Mouse (Mus musculus) MEL (cell line): ENCODE measurements around the gene Arhgap30. TPM values are rescaled to one million over a fixed set of nuclear protein-coding genes. Genes with fewer than 3 reads are reported as not detected.
A peak's percentile ranks its signal among the peaks of the same experiment; 100 is the strongest.

Experiments used
- DNase-seq: peaks from one replicate; pipeline ENCODE4 v3.0.0; 2011; ENCODE audit warnings: low read depth, low spot score
- H3K27ac ChIP-seq: 2 replicates; pipeline ENCODE4 v1.5.1; 2012; ENCODE audit warnings: low read depth, mild to moderate bottlenecking, control low read depth, low read length, moderate library complexity; ENCODE audit not compliant: control insufficient read depth
- H3K27me3 ChIP-seq, 2 experiments: fragments of 150-350 bp in 1 of 2; sonication (generic) in 1 of 2; 2 replicates each; pipeline ENCODE4 v1.6.1; 2012; ENCODE audit warnings: low read length in 2 of 2, mild to moderate bottlenecking in 2 of 2, improper control_type of control experiment in 1 of 2, moderate library complexity in 1 of 2; ENCODE audit not compliant: insufficient read depth in 2 of 2, control insufficient read depth in 1 of 2
- H3K36me3 ChIP-seq, 2 experiments: 2 replicates each; pipeline ENCODE4 v1.6.1; 2012 to 2014; ENCODE audit warnings: low read length in 2 of 2, improper control_type of control experiment in 1 of 2, inconsistent platforms in 1 of 2, mild to moderate bottlenecking in 1 of 2; ENCODE audit not compliant: insufficient read depth in 2 of 2, control insufficient read depth in 1 of 2
- H3K4me1 ChIP-seq, 2 experiments: fragments of 150-350 bp in 1 of 2; sonication (generic) in 1 of 2; 2 replicates each; pipeline ENCODE4 v1.6.1; 2012; ENCODE audit warnings: low read length in 2 of 2, improper control_type of control experiment in 1 of 2, mild to moderate bottlenecking in 1 of 2; ENCODE audit not compliant: insufficient read depth in 2 of 2, control insufficient read depth in 1 of 2
- H3K4me3 ChIP-seq, 2 experiments: fragments of 150-350 bp in 1 of 2; sonication (generic) in 1 of 2; 2 replicates each; pipeline ENCODE4 v1.5.1; 2012; ENCODE audit warnings: low read depth in 2 of 2, low read length in 2 of 2, mild to moderate bottlenecking in 2 of 2, moderate library complexity in 2 of 2, control low read depth in 1 of 2, improper control_type of control experiment in 1 of 2; ENCODE audit not compliant: control insufficient read depth in 1 of 2, insufficient read depth in 1 of 2
- H3K79me2 ChIP-seq: 2 replicates; pipeline ENCODE4 v1.6.1; 2012; ENCODE audit warnings: mild to moderate bottlenecking, low read length, moderate library complexity; ENCODE audit not compliant: control insufficient read depth, poor library complexity, insufficient read depth
- H3K9ac ChIP-seq: 2 replicates; pipeline ENCODE4 v1.6.1; 2012; ENCODE audit warnings: low read depth, mild to moderate bottlenecking, control low read depth, low read length, moderate library complexity; ENCODE audit not compliant: control insufficient read depth, poor library complexity, severe bottlenecking
- H3K9me3 ChIP-seq: fragments of 150-350 bp; sonication (generic); replicated peaks from 2 replicates; pipeline ENCODE4 v1.6.1; 2012; ENCODE audit warnings: mild to moderate bottlenecking, low read length, improper control_type of control experiment, moderate library complexity; ENCODE audit not compliant: insufficient read depth
- BHLHE40 ChIP-seq: IDR thresholded peaks from 2 replicates; pipeline ENCODE4 v1.6.1; 2012; ENCODE audit warnings: low read depth, mild to moderate bottlenecking, inconsistent platforms, low read length, improper control_type of control experiment, borderline replicate concordance
- CHD1 ChIP-seq: IDR thresholded peaks from 2 replicates; pipeline ENCODE4 v1.6.1; 2012; ENCODE audit warnings: low read depth, mild to moderate bottlenecking, inconsistent platforms, low read length, improper control_type of control experiment
- CHD2 ChIP-seq: IDR thresholded peaks from 2 replicates; pipeline ENCODE4 v1.6.1; 2011; ENCODE audit warnings: low read length, improper control_type of control experiment
- CTCF ChIP-seq, 3 experiments: IDR thresholded peaks in 2 of 3; conservative IDR thresholded peaks in 1 of 3; 2 replicates each; pipeline ENCODE4 v1.5.1; 2011 to 2012; ENCODE audit warnings: low read length in 3 of 3, low read depth in 2 of 3, mild to moderate bottlenecking in 2 of 3, improper control_type of control experiment in 1 of 3, inconsistent platforms in 1 of 3, mixed read lengths in 1 of 3, moderate library complexity in 1 of 3; ENCODE audit not compliant: control insufficient read depth in 1 of 3, insufficient read depth in 1 of 3, poor library complexity in 1 of 3, severe bottlenecking in 1 of 3
- ELF1 ChIP-seq: IDR thresholded peaks from 2 replicates; pipeline ENCODE4 v1.6.1; 2014; ENCODE audit warnings: low read depth, mild to moderate bottlenecking, inconsistent platforms, low read length, improper control_type of control experiment, moderate library complexity
- EP300 ChIP-seq, 2 experiments: IDR thresholded peaks; 2 replicates each; pipeline ENCODE4 v1.6.1; 2011; ENCODE audit warnings: improper control_type of control experiment in 2 of 2, low read length in 2 of 2, low read depth in 1 of 2, mild to moderate bottlenecking in 1 of 2
- ETS1 ChIP-seq: IDR thresholded peaks from 2 replicates; pipeline ENCODE4 v1.6.1; 2012; ENCODE audit warnings: low read depth, mild to moderate bottlenecking, inconsistent platforms, low read length, improper control_type of control experiment, moderate library complexity
- MAZ ChIP-seq: IDR thresholded peaks from 2 replicates; pipeline ENCODE4 v1.6.1; 2012; ENCODE audit warnings: low read depth, mild to moderate bottlenecking, inconsistent platforms, low read length, improper control_type of control experiment
- MEF2A ChIP-seq: IDR thresholded peaks from 2 replicates; pipeline ENCODE4 v1.6.1; 2014; ENCODE audit warnings: low read depth, mild to moderate bottlenecking, inconsistent platforms, low read length, improper control_type of control experiment; ENCODE audit not compliant: poor library complexity, insufficient replicate concordance, severe bottlenecking; ENCODE audit errors: extremely low read depth
- MYC ChIP-seq: IDR thresholded peaks from 2 replicates; pipeline ENCODE4 v1.6.1; 2011; ENCODE audit warnings: low read depth, mild to moderate bottlenecking, low read length, improper control_type of control experiment, moderate library complexity
- NELFE ChIP-seq: IDR thresholded peaks from 2 replicates; pipeline ENCODE4 v1.6.1; 2011; ENCODE audit warnings: low read depth, low read length, improper control_type of control experiment
- POLR2AphosphoS5 ChIP-seq: IDR thresholded peaks from 2 replicates; pipeline ENCODE4 v1.6.1; 2012; ENCODE audit warnings: low read depth, borderline replicate concordance, mild to moderate bottlenecking, inconsistent platforms, low read length, moderate library complexity, mixed read lengths
- RAD21 ChIP-seq: IDR thresholded peaks from 2 replicates; pipeline ENCODE4 v1.6.1; 2011; ENCODE audit warnings: mild to moderate bottlenecking, low read depth, low read length, improper control_type of control experiment
- SMC3 ChIP-seq: IDR thresholded peaks from 2 replicates; pipeline ENCODE4 v1.6.1; 2011; ENCODE audit warnings: low read depth, low read length, improper control_type of control experiment
- TAL1 ChIP-seq: IDR thresholded peaks from 2 replicates; pipeline ENCODE4 v1.6.1; 2012; ENCODE audit warnings: mild to moderate bottlenecking, inconsistent platforms, low read length, moderate library complexity, mixed read lengths
- TBP ChIP-seq: IDR thresholded peaks from 2 replicates; pipeline ENCODE4 v1.8.0; 2011; ENCODE audit warnings: low read depth, low read length, improper control_type of control experiment
- USF1 ChIP-seq: IDR thresholded peaks from 2 replicates; pipeline ENCODE4 v1.6.1; 2014; ENCODE audit warnings: low read depth, mild to moderate bottlenecking, inconsistent platforms, low read length, improper control_type of control experiment, moderate library complexity
- USF2 ChIP-seq, 2 experiments: IDR thresholded peaks; 2 replicates each; pipeline ENCODE4 v1.6.1; 2011 to 2012; ENCODE audit warnings: improper control_type of control experiment in 2 of 2, low read length in 2 of 2, borderline replicate concordance in 1 of 2, inconsistent platforms in 1 of 2, low read depth in 1 of 2, mild to moderate bottlenecking in 1 of 2; ENCODE audit not compliant: insufficient read depth in 1 of 2
- ZNF384 ChIP-seq: IDR thresholded peaks from 2 replicates; pipeline ENCODE4 v1.6.1; 2012; ENCODE audit warnings: low read depth, mild to moderate bottlenecking, inconsistent platforms, low read length, improper control_type of control experiment
- polyA plus RNA-seq, 2 experiments: library from polyadenylated mRNA; stranded (reverse) in 1 of 2; unstranded in 1 of 2; fragments of >175 nt in 1 of 2; fragments of >200 nt in 1 of 2; gene quantifications; 2 replicates each; pipeline versions ENCODE4 v1.2.1 to v1.2.4; 2012; ENCODE audit warnings: low replicate concordance in 2 of 2, low read depth in 1 of 2; ENCODE audit not compliant: insufficient read length in 2 of 2, insufficient read depth in 1 of 2, missing spikeins in 1 of 2
- total RNA-seq: library from RNA; depleted of rRNA; stranded (reverse); fragments of 300-350 nt; gene quantifications from 2 replicates; pipeline ENCODE4 v1.2.3, GENCODE M21; 2012

Arhgap30 gene
- total and polyA plus RNA-seq, 3 experiments, result 31.0 to 41.2 TPM; not detected in 1

DNA sequence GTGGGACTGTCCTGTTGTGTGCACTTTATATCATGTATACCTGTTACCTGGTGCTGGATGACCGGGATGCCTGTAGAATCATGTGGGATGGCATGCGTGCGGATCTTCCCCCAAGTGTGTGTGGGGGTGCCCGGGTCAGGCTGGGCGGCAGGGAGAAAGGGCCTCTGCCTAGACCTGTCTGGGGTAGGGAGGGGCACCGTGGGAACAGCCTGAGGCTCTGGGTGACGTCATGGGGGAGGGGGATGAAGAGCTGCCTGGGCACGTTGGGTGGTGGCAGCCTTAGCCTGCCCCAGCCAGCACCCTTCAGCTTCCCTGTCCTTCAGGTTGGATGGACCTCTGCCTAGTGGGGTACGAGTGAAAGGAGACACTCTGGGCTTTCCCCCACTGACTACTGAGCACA lies 4.4 kb upstream of the Arhgap30 start:
- Histone ChIP-seq H3K27ac (no peak overlapping the region), H3K9me3 (no peaks in the 10 kb centered on the region), H3K36me3 (peaks cover 0 to 3% of the 10 kb centered on the region in 2 experiments; a peak in 1 of 4 replicates), H3K4me1 (peaks cover 0 to 20% of the 10 kb centered on the region in 2 experiments; a peak in 3 of 4 replicates), H3K27me3 (no peaks in the 10 kb centered on the region), H3K9ac (no peak overlapping the region), H3K79me2 (peaks cover 6% of the 10 kb centered on the region), H3K4me3 (no peak overlapping the region)
- TF ChIP-seq POLR2AphosphoS5 (no peak), ELF1 (no peak), MEF2A (no peak), TAL1 (no peak), MYC (no peak), RAD21 (no peak), CHD2 (no peak), TBP (no peak), EP300 (IDR thresholded peaks at IDR 0.05; ENCODE audit: low read depth in 1 of 2, low read length in 2 of 2) (no peak), ZNF384 (no peak), USF1 (no peak), MAZ (no peak), ETS1 (no peak), NELFE (no peak), USF2 (IDR thresholded peaks at IDR 0.05; ENCODE audit: borderline replicate concordance in 1 of 2, insufficient read depth in 1 of 2, low read depth in 1 of 2, low read length in 2 of 2) (no peak), CHD1 (no peak), SMC3 (no peak)
- DNase-seq, result no peak

GRCm38 (mm10) chr1:171385171-171385570 lies 3.6 kb upstream of the Arhgap30 start:
- Histone ChIP-seq H3K4me1 (peaks cover 0 to 14% of the 10 kb centered on the region in 2 experiments; a peak in 3 of 4 replicates), H3K27me3 (no peaks in the 10 kb centered on the region), H3K9ac (no peak overlapping the region), H3K36me3 (no peaks in the 10 kb centered on the region), H3K4me3 (no peak overlapping the region), H3K27ac (no peak overlapping the region), H3K79me2 (peaks cover 11% of the 10 kb centered on the region), H3K9me3 (no peaks in the 10 kb centered on the region)
- no peak for DNase-seq
- TF ChIP-seq CTCF (IDR thresholded peaks at IDR 0.05 in 2 of 3, conservative IDR thresholded peaks at IDR 0.05 in 1 of 3; ENCODE audit: control insufficient read depth in 1 of 3, insufficient read depth in 1 of 3, low read depth in 2 of 3, low read length in 3 of 3, poor library complexity in 1 of 3, severe bottlenecking in 1 of 3) (0 out of 6 replicates have a peak, but pooled peaks of 1 of the 3 experiments have one; percentile 6), ETS1 (no peak), BHLHE40 (no peak)
